Mouse (Mus musculus) 416B (cell line): ENCODE data around the gene Xpr1.
"Not testable (repeated sequence)": the region's sequence is repeated elsewhere in the genome, so short reads cannot be mapped to it uniquely, and the experiment has no call there.

Source experiments
- DNase-seq: peaks from one replicate; pipeline ENCODE4 v3.0.0; 2011; ENCODE audit warnings: low read depth

Xpr1 gene

GRCm38 (mm10) chr1:155320091-155320833, 97.0 kb downstream of the Xpr1 start:
- DNase-seq: no peak

- no peak for DNase-seq
Measured at GRCm38 (mm10) chr1:155319513-155319912, 97.7 kb downstream of the Xpr1 start.

- DNase-seq: no peak
Measured at GRCm38 (mm10) chr1:155311672-155312071, 105.5 kb downstream of the Xpr1 start.

- DNase-seq: no peak
Measured at GRCm38 (mm10) chr1:155306879-155307278, 110.3 kb downstream of the Xpr1 start.

- DNase-seq: no peak
Measured at GRCm38 (mm10) chr1:155303402-155303801, 113.8 kb downstream of the Xpr1 start.

- no peak for DNase-seq
Measured at GRCm38 (mm10) chr1:155297615-155298014, 119.6 kb downstream of the Xpr1 start.

- DNase-seq: no peak
Measured at GRCm38 (mm10) chr1:155297203-155297602, 120.0 kb downstream of the Xpr1 start.

- DNase-seq: peak; percentile 82
Measured at GRCm38 (mm10) chr1:155293446-155293845, 123.8 kb downstream of the Xpr1 start.

- no peak for DNase-seq
Measured at GRCm38 (mm10) chr1:155289411-155289810, 127.8 kb downstream of the Xpr1 start.

GRCm38 (mm10) chr1:155288033-155288432, 129.2 kb downstream of the Xpr1 start:
- no peak for DNase-seq

- DNase-seq: no peak
Measured at GRCm38 (mm10) chr1:155283808-155284207, 133.4 kb downstream of the Xpr1 start.

- peak; percentile 74 for DNase-seq
Measured at GRCm38 (mm10) chr1:155281003-155281793, 136.0 kb downstream of the Xpr1 start.

- no peak for DNase-seq
Measured at GRCm38 (mm10) chr1:155280306-155280705, 136.9 kb downstream of the Xpr1 start.

GRCm38 (mm10) chr1:155276381-155277033, 140.7 kb downstream of the Xpr1 start:
- no peak for DNase-seq

GRCm38 (mm10) chr1:155275793-155276192, 141.4 kb downstream of the Xpr1 start:
- DNase-seq: no peak

GRCm38 (mm10) chr1:155274976-155275375, 142.2 kb downstream of the Xpr1 start:
- no peak for DNase-seq

- peak; percentile 68 for DNase-seq
Measured at GRCm38 (mm10) chr1:155272953-155273352, 144.3 kb downstream of the Xpr1 start.

- not testable (repeated sequence) for DNase-seq
Measured at GRCm38 (mm10) chr1:155262496-155262895, 154.7 kb downstream of the Xpr1 start.

GRCm38 (mm10) chr1:155254309-155254708, 162.9 kb downstream of the Xpr1 start:
- no peak for DNase-seq

- no peak for DNase-seq
Measured at GRCm38 (mm10) chr1:155253126-155253525, 164.1 kb downstream of the Xpr1 start.

- no peak for DNase-seq
Measured at GRCm38 (mm10) chr1:155252631-155253121, 164.5 kb downstream of the Xpr1 start.

GRCm38 (mm10) chr1:155251596-155251995, 165.6 kb downstream of the Xpr1 start:
- no peak for DNase-seq
